Comparison of ENCODE assay signal across 14 mouse cellular contexts in the genomic region with DNA sequence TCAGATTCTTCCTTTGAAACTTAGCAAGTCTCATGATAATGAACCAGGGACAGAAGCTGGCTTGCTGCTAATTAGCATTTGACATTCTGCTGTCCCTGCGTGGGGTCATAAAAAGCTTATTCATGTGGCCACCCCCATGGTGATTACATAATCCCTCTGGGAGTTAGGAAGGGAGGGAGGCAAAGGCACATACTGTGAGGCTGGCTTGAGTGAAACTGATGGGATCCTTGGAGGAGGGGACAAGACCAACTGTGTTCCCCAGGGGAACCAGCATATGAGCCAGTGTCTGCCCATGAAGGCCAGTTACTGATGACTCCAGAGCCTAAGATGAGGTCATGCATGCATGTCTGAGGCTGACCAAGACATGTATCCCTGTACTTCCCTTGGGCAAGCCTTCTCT.
"Had no signal": no experiment of that assay in that cellular context is flagged by ENCODE, and none has a peak within 500 bp of the region (broad histone marks: within the 10 kb centered on the region; RNA-seq: fewer than 3 reads in every experiment).

No protein-coding gene starts in this region.

- H3K9ac ChIP-seq: limb, embryonic 12.5 days; lung, embryonic 15.5 days; midbrain, embryonic 15.5 days; neural tube, embryonic 12.5 days; stomach, embryonic 15.5 days had no signal

- H3K27ac ChIP-seq: layer of hippocampus, adult 2 months; limb, embryonic 12.5 days; lung, embryonic 15.5 days; midbrain, embryonic 10.5 days; midbrain, embryonic 15.5 days; neural tube, embryonic 12.5 days; stomach, embryonic 15.5 days had no signal

- DNase-seq: kidney, adult 18-20 months; kidney, postnatal 10 days; kidney, postnatal 4 days; lung, postnatal 14 days; right cerebral cortex, postnatal 4 days; spleen, adult 18-20 months; thymus, postnatal 36 days had no signal

- H3K4me3 ChIP-seq: layer of hippocampus, adult 2 months; limb, embryonic 12.5 days; lung, embryonic 15.5 days; midbrain, embryonic 10.5 days; midbrain, embryonic 15.5 days; neural tube, embryonic 12.5 days; stomach, embryonic 15.5 days had no signal

- H3K9me3 ChIP-seq: limb, embryonic 12.5 days; lung, embryonic 15.5 days; midbrain, embryonic 10.5 days; midbrain, embryonic 15.5 days; neural tube, embryonic 12.5 days; stomach, embryonic 15.5 days had no signal

- H3K4me1 ChIP-seq: lung, embryonic 15.5 days; midbrain, embryonic 15.5 days; stomach, embryonic 15.5 days had no signal

- ATAC-seq: midbrain, embryonic 15.5 days had no signal

- H3K4me2 ChIP-seq: limb, embryonic 12.5 days; lung, embryonic 15.5 days; midbrain, embryonic 15.5 days; neural tube, embryonic 12.5 days; stomach, embryonic 15.5 days had no signal

- H3K27me3 ChIP-seq: limb, embryonic 12.5 days; lung, embryonic 15.5 days; midbrain, embryonic 15.5 days; neural tube, embryonic 12.5 days; stomach, embryonic 15.5 days had no signal

- H3K36me3 ChIP-seq: limb, embryonic 12.5 days; lung, embryonic 15.5 days; midbrain, embryonic 10.5 days; midbrain, embryonic 15.5 days; neural tube, embryonic 12.5 days; stomach, embryonic 15.5 days had no signal
